In genomic region chr5:64382451-64383057, GRCm38 (mm10) we compare ENCODE assay signal across 8 mouse cellular contexts.
DNase-seq lines count a peak whose midpoint lies in the region; ATAC-seq and TF ChIP-seq lines count a peak whose summit lies in the region.

No protein-coding gene starts in this region.

- DNase-seq in brain, embryonic 14.5 days (ENCODE audit: low read depth) = peak; percentile 88
- peak; percentile 89 for DNase-seq in kidney, postnatal 10 days
- DNase-seq in liver, embryonic 14.5 days (ENCODE audit: low read depth in 3 of 3, low spot score in 3 of 3) = peak; percentile 58 to 61 (median 58)
- DNase-seq in neural tube, embryonic 10.5 days (ENCODE audit: extremely low spot score, low spot score) = peak; percentile 84

- TF ChIP-seq CTCF in brain, embryonic 14.5 days (IDR thresholded peaks at IDR 0.05; ENCODE audit: borderline replicate concordance, extremely low read depth, insufficient read depth, insufficient read length) = peak; percentile 95
- TF ChIP-seq CTCF in liver, embryonic 14.5 days (IDR thresholded peaks at IDR 0.05; ENCODE audit: low read depth) = peak; percentile 98

- H3K36me3 ChIP-seq in heart, embryonic 15.5 days = no peaks in the 10 kb centered on the region
- H3K36me3 ChIP-seq in liver, embryonic 14.5 days (replicated peaks; ENCODE audit: control insufficient read depth, insufficient read depth, low read depth) = no peaks in the 10 kb centered on the region
- no peaks in the 10 kb centered on the region for H3K36me3 ChIP-seq in stomach, embryonic 15.5 days

- H3K9me3 ChIP-seq in heart, embryonic 15.5 days (replicated peaks) = no peaks in the 10 kb centered on the region
- H3K9me3 ChIP-seq in liver, embryonic 14.5 days (ENCODE audit: control insufficient read depth, low read length) = no peaks in the 10 kb centered on the region
- no peaks in the 10 kb centered on the region for H3K9me3 ChIP-seq in stomach, embryonic 15.5 days

- no peak overlapping the region for H3K4me3 ChIP-seq in heart, embryonic 15.5 days
- no peak overlapping the region for H3K4me3 ChIP-seq in liver, embryonic 14.5 days (ENCODE audit: insufficient read depth in 1 of 2, low read depth in 2 of 2, low read length in 2 of 2)
- no peak overlapping the region for H3K4me3 ChIP-seq in stomach, embryonic 15.5 days (replicated peaks)

- H3K9ac ChIP-seq in heart, embryonic 15.5 days = no peak overlapping the region
- no peak overlapping the region; the same call in 1 of the 2 replicates for H3K9ac ChIP-seq in liver, embryonic 14.5 days (replicated peaks)
- H3K9ac ChIP-seq in stomach, embryonic 15.5 days = no peak overlapping the region

- peaks cover 33% of the 10 kb centered on the region for H3K4me1 ChIP-seq in heart, embryonic 15.5 days (replicated peaks)
- peaks cover 13 to 35% of the 10 kb centered on the region in 2 experiments for H3K4me1 ChIP-seq in liver, embryonic 14.5 days (replicated peaks; ENCODE audit: control insufficient read depth in 2 of 2, insufficient read depth in 2 of 2, low read length in 1 of 2)
- peaks cover 36% of the 10 kb centered on the region for H3K4me1 ChIP-seq in stomach, embryonic 15.5 days

- ATAC-seq in CD4-positive, CD25-positive, alpha-beta regulatory T cell, adult 4 months = peak; percentile 72
- peak; percentile 92 for ATAC-seq in erythroblast, adult 5-6 weeks (replicated peaks; ENCODE audit: low FRiP score, poor library complexity, severe bottlenecking)
- 0 out of 2 replicates have a peak, but pooled peaks have one; percentile 23 for ATAC-seq in heart, embryonic 15.5 days (replicated peaks; ENCODE audit: insufficient number of reproducible peaks, insufficient read depth, low FRiP score, low read depth)
- peak; percentile 50 for ATAC-seq in liver, embryonic 14.5 days (ENCODE audit: insufficient read depth)
- ATAC-seq in stomach, embryonic 15.5 days (ENCODE audit: insufficient read depth, low FRiP score, low read depth) = peak; percentile 74

- peak; percentile 46; the same call in 1 of the 2 replicates for TF ChIP-seq EP300 in liver, embryonic 14.5 days (IDR thresholded peaks at IDR 0.05; ENCODE audit: low read depth)

- no peak overlapping the region for H3K4me2 ChIP-seq in heart, embryonic 15.5 days
- no peak overlapping the region for H3K4me2 ChIP-seq in liver, embryonic 14.5 days (ENCODE audit: low read depth)
- H3K4me2 ChIP-seq in stomach, embryonic 15.5 days = no peak overlapping the region

- H3K27ac ChIP-seq in heart, embryonic 15.5 days = peak overlapping the region; percentile 38; the same call in 1 of the 2 replicates
- H3K27ac ChIP-seq in liver, embryonic 14.5 days = no peak overlapping the region
- H3K27ac ChIP-seq in stomach, embryonic 15.5 days = peak overlapping the region; percentile 67

- no peaks in the 10 kb centered on the region for H3K27me3 ChIP-seq in heart, embryonic 15.5 days
- H3K27me3 ChIP-seq in liver, embryonic 14.5 days (ENCODE audit: control insufficient read depth, insufficient read depth, low read length) = no peaks in the 10 kb centered on the region
- no peaks in the 10 kb centered on the region for H3K27me3 ChIP-seq in stomach, embryonic 15.5 days (replicated peaks)

- 19% methylated on average over 8 of the region's 8 CpGs for WGBS in heart, embryonic 15.5 days
- WGBS in liver, embryonic 14.5 days (ENCODE audit: insufficient replicate concordance) = 16% methylated on average over 8 of the region's 8 CpGs
- WGBS in stomach, embryonic 15.5 days = 12% methylated on average over 8 of the region's 8 CpGs

- TF ChIP-seq POLR2A in brain, embryonic 14.5 days (IDR thresholded peaks at IDR 0.05; ENCODE audit: borderline replicate concordance, extremely low read depth, insufficient read depth, insufficient read length, poor library complexity, severe bottlenecking) = no peak

Comparison
In these comparisons a context has a peak if more than half of its experiments do, and no peak if none do; other contexts are left out.
1. ATAC-seq: peak in every context shown above with its lines; median percentile 92 in erythroblast, adult 5-6 weeks; 74 in stomach, embryonic 15.5 days; 72 in CD4-positive, CD25-positive, alpha-beta regulatory T cell, adult 4 months; 50 in liver, embryonic 14.5 days; 23 in heart, embryonic 15.5 days.